Mouse (Mus musculus) limb, embryonic 12.5 days (tissue): Measurements from ENCODE around the gene Wdr24. TPM values are rescaled to one million over a fixed set of nuclear protein-coding genes. Genes with fewer than 3 reads are reported as not detected.

Experiments
- ATAC-seq: fragments of 200-750 bp; cut with Nextera tagmentation; 2 replicates; pipeline ENCODE4 v1.8.0; 2017; ENCODE audit warnings: low read depth, moderate TSS enrichment; ENCODE audit not compliant: insufficient number of reproducible peaks, insufficient read depth, low FRiP score, low TSS enrichment
- H3K27ac ChIP-seq: fragments of 300-500 bp; sonication (generic); 2 replicates; pipeline ENCODE4 v1.5.1; 2016; ENCODE audit warnings: mild to moderate bottlenecking, moderate library complexity
- H3K27me3 ChIP-seq: fragments of 300-500 bp; sonication (generic); 2 replicates; pipeline ENCODE4 v1.6.1; 2016; ENCODE audit warnings: mild to moderate bottlenecking, moderate library complexity
- H3K36me3 ChIP-seq: fragments of 300-500 bp; sonication (generic); 2 replicates; pipeline ENCODE4 v1.6.1; 2016; ENCODE audit warnings: mild to moderate bottlenecking, moderate library complexity
- H3K4me1 ChIP-seq: fragments of 300-500 bp; sonication (generic); replicated peaks from 2 replicates; pipeline ENCODE4 v1.6.1; 2016
- H3K4me2 ChIP-seq: fragments of 300-500 bp; sonication (generic); 2 replicates; pipeline ENCODE4 v1.6.1; 2016; ENCODE audit warnings: mild to moderate bottlenecking, moderate library complexity
- H3K4me3 ChIP-seq: fragments of 300-500 bp; sonication (generic); replicated peaks from 2 replicates; pipeline ENCODE4 v1.5.1; 2016; ENCODE audit warnings: mild to moderate bottlenecking
- H3K9ac ChIP-seq: fragments of 300-500 bp; sonication (generic); replicated peaks from 2 replicates; pipeline ENCODE4 v1.6.1; 2016; ENCODE audit warnings: mild to moderate bottlenecking, moderate library complexity
- H3K9me3 ChIP-seq: fragments of 300-500 bp; sonication (generic); 2 replicates; pipeline ENCODE4 v1.6.1; 2016; ENCODE audit warnings: mild to moderate bottlenecking, moderate library complexity
- WGBS: fragments of 180-500 bp; shearing (Covaris S2); methylation state at CpG from one replicate; pipeline ENCODE4 v1.1.7; 2016; 5-methylcytosine and 5-hydroxymethylcytosine counted together
- polyA plus RNA-seq: library from polyadenylated mRNA; unstranded; fragments of >200 nt; fragmentation: Nextera tagmentation; extraction: Ambion mirVana; gene quantifications from 2 replicates; pipeline ENCODE4 v1.2.1, GENCODE M21; 2016

Wdr24 gene
- polyA plus RNA-seq, 1 experiment from 2014 or later: 30.9 TPM

DNA sequence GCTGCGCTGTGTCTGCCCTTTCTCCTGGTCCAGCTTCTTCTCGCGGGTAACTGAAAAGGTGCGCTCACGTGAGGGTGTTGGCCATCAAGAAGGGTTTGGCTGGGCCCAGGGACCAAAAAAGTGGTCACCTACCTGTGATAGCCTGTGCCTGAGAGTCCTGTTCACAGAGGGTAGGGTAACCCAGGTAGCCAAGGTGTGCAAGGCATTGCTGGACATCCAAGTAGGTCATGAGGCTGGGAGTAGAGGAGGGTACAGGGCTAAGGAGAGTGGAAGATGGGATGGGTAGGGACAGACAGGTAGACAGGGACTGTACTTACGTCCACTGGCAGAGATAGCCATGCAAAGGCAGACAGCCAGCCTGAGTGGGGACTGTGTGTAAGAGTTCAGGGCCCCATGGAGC lies 17.1 kb downstream of the Wdr24 start:
- H3K4me3 ChIP-seq: no peak overlapping the region
- no peak overlapping the region for H3K4me2 ChIP-seq
- no peak overlapping the region for H3K27ac ChIP-seq
- no peaks in the 10 kb centered on the region for H3K9me3 ChIP-seq
- peaks cover 62% of the 10 kb centered on the region for H3K36me3 ChIP-seq
- ATAC-seq: no peak
- H3K4me1 ChIP-seq: peaks cover 37% of the 10 kb centered on the region
- WGBS: 93% methylated on average over 6 of the region's 6 CpGs
- H3K27me3 ChIP-seq: no peaks in the 10 kb centered on the region
- H3K9ac ChIP-seq: no peak overlapping the region

- no peaks in the 10 kb centered on the region for H3K9me3 ChIP-seq
- no peaks in the 10 kb centered on the region for H3K27me3 ChIP-seq
- no peak for ATAC-seq
- 92% methylated on average over 22 of the region's 22 CpGs for WGBS
- H3K4me1 ChIP-seq: peaks cover 35% of the 10 kb centered on the region
- peaks cover 65% of the 10 kb centered on the region for H3K36me3 ChIP-seq
- no peak within 1 kb of the TSS for H3K27ac ChIP-seq
- H3K9ac ChIP-seq: no peak within 1 kb of the TSS
- H3K4me3 ChIP-seq: no peak within 1 kb of the TSS
- H3K4me2 ChIP-seq: no peak within 1 kb of the TSS
These were observed 17.9 kb downstream of the Wdr24 start, which contains the start of gene Gm20683 for GRCm38 (mm10) chr17:25841117-25841880. Gene Gm20683, minus strand, starts transcription at chr17:25841763.

- no peak overlapping the region for H3K4me3 ChIP-seq
- WGBS: 84% methylated on average over 3 of the region's 3 CpGs
- no peaks in the 10 kb centered on the region for H3K9me3 ChIP-seq
- H3K4me1 ChIP-seq: peaks cover 23% of the 10 kb centered on the region
- no peak overlapping the region for H3K9ac ChIP-seq
- H3K27me3 ChIP-seq: no peaks in the 10 kb centered on the region
- no peak overlapping the region for H3K4me2 ChIP-seq
- H3K27ac ChIP-seq: no peak overlapping the region
- ATAC-seq: no peak
- H3K36me3 ChIP-seq: peaks cover 76% of the 10 kb centered on the region
These were observed 19.1 kb downstream of the Wdr24 start for GRCm38 (mm10) chr17:25842509-25842908.

- Histone ChIP-seq H3K4me1 (peaks cover 17% of the 10 kb centered on the region), H3K36me3 (peaks cover 76% of the 10 kb centered on the region), H3K9ac (peak overlapping the region; percentile 87), H3K9me3 (no peaks in the 10 kb centered on the region), H3K27ac (no peak overlapping the region), H3K27me3 (no peaks in the 10 kb centered on the region), H3K4me2 (peak overlapping the region; percentile 90), H3K4me3 (peak overlapping the region; percentile 88)
- 91% methylated on average over 4 of the region's 4 CpGs for WGBS
- no peak for ATAC-seq
These were observed 19.7 kb downstream of the Wdr24 start for GRCm38 (mm10) chr17:25843122-25843521.

DNA sequence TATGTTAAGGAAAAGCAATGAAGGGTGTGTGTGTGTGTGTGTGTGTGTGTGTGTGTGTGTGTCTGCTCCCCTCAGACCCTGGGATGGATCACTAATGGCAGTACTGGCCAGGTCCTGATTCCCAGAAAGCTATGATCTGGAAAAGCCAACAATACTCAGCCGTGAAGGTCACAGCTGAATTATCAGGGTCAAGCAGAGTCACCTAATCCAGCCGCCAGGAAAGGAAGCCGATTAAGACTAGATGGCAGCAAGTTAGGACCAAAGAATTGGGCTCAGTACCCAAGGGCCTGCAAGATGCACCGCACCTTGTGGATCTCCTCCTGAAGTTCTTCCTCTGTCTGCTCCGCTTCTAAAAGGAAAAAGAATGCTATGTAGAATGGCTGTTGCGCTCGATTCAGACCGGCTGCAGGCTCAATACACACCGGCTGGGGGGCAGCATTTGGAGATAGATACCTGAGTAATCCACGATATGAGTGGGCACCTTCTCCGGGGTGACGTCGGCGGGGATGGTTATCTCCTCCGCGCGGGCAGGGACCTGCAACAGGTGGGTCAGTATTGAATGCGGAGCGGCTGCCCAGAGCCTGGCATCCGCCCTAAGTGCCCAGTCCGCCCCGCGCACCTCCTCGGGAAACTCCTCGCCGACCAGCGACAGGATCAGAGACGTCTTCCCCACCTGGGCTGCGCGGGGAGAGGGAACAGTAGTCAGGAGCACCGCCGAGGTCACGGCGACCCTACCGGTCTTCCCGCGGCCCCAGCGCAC lies 20.4 kb downstream of the Wdr24 start:
- Histone ChIP-seq H3K4me1 (peaks cover 16% of the 10 kb centered on the region), H3K4me2 (peak overlapping the region; percentile 90), H3K4me3 (peak overlapping the region; percentile 88), H3K27ac (peak overlapping the region; percentile 88), H3K9me3 (no peaks in the 10 kb centered on the region), H3K27me3 (no peaks in the 10 kb centered on the region), H3K9ac (peak overlapping the region; percentile 87), H3K36me3 (peaks cover 78% of the 10 kb centered on the region)
- WGBS: 3% methylated on average over 38 of the region's 38 CpGs
- ATAC-seq: peak; percentile 16; the same call in 1 of the 2 replicates

- under 1% methylated on average over 21 of the region's 21 CpGs for WGBS
- peak within 1 kb of the TSS; percentile 88 for H3K27ac ChIP-seq
- H3K4me2 ChIP-seq: peak within 1 kb of the TSS; percentile 90
- H3K9me3 ChIP-seq: no peaks in the 10 kb centered on the region
- H3K27me3 ChIP-seq: no peaks in the 10 kb centered on the region
- ATAC-seq: peak; percentile 92
- H3K4me3 ChIP-seq: peak within 1 kb of the TSS; percentile 88
- peak within 1 kb of the TSS; percentile 87 for H3K9ac ChIP-seq
- H3K36me3 ChIP-seq: peaks cover 77% of the 10 kb centered on the region
- peaks cover 16% of the 10 kb centered on the region for H3K4me1 ChIP-seq
These were observed 21.0 kb downstream of the Wdr24 start, which contains the start of gene Rhot2 for GRCm38 (mm10) chr17:25844396-25844901. Gene Rhot2, minus strand, starts transcription at chr17:25844851.

DNA sequence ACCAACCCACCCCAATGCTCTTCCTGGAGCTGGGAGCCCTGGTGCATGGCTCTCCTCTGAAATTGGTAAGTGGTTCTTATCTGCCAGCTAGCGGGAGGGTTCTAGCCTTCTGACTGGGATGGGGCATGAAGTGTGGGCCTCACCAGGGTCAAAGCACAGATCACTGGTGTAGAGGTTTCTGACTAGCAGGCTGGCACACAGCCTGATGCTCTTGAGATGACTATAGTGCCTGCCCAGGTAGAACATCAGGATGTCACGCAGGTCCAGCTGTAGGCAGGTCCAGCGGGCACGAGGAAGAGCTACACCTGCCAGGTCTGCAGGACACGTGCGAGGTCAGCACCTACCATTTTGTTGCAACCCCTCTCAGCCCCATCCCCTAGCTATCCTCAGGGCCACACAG lies 36.8 kb downstream of the Wdr24 start:
- Histone ChIP-seq H3K27ac (no peak overlapping the region), H3K4me1 (peaks cover 17% of the 10 kb centered on the region), H3K27me3 (no peaks in the 10 kb centered on the region), H3K4me3 (peak overlapping the region; percentile 57), H3K36me3 (peaks cover 12% of the 10 kb centered on the region), H3K9me3 (no peaks in the 10 kb centered on the region), H3K9ac (peak overlapping the region; percentile 86), H3K4me2 (peak overlapping the region; percentile 89)
- 0 out of 2 replicates have a peak, but pooled peaks have one; percentile 16 for ATAC-seq
- WGBS: 93% methylated on average over 6 of the region's 6 CpGs

DNA sequence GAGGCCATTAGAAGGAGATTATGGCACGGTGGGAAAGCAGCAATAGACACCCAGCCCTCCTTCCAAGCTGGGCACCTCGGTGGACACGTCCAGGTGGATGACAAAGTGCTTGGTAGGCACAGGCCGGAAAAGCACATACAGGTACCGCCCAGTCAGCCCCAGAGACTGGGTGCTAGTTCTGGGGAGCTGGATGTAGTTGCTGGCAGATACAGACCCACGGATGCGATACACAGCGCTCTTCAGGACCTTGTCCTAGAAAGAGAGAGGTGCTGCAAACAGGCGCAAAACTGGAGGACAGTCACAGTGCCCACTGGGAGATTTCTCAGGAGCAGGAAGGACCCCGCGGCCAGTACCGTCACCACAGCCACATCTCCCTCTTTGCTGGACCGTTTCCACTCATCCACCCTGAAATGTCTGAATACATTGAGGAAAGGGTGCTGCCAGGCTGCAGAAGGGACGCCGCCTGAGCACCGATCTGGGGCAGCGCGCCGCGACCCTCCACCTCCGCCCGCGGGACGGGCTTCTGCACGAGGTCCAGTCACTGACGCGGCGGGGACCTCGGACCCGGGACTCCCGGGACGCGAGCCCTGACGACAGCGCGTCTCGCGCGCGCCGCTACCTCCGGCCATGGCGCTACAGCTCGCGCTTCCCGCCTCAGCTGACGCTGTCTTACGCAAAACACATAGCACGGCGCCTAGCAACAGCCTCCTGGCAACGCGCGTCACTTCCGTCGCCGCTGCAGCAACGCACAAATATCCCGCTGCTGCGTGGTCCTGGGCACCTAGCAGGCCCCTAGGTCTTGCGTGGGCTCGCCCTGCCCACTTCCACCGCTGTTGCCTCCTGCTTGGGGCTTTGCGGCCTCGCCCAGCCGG lies 37.6 kb downstream of the Wdr24 start, which contains the start of gene Wdr90:
Gene Wdr90 (minus strand): TSS at position 670 of the 872 bp plus-strand sequence.
- ATAC-seq: peak; percentile 89
- Histone ChIP-seq H3K9ac (peak within 1 kb of the TSS; percentile 86), H3K9me3 (no peaks in the 10 kb centered on the region), H3K27ac (peak within 1 kb of the TSS; percentile 86), H3K36me3 (peaks cover 4% of the 10 kb centered on the region; the same call in 1 of the 2 replicates), H3K4me3 (peak within 1 kb of the TSS; percentile 57), H3K4me2 (peak within 1 kb of the TSS; percentile 89), H3K4me1 (peaks cover 17% of the 10 kb centered on the region), H3K27me3 (no peaks in the 10 kb centered on the region)
- WGBS: 4% methylated on average over 65 of the region's 65 CpGs

- 14% methylated on average over 6 of the region's 6 CpGs for WGBS
- Histone ChIP-seq H3K9me3 (no peaks in the 10 kb centered on the region), H3K9ac (peak overlapping the region; percentile 86), H3K4me2 (peak overlapping the region; percentile 89), H3K4me3 (peak overlapping the region; percentile 57), H3K27me3 (no peaks in the 10 kb centered on the region), H3K4me1 (peaks cover 17% of the 10 kb centered on the region), H3K27ac (peak overlapping the region; percentile 86), H3K36me3 (no peaks in the 10 kb centered on the region)
- 0 out of 2 replicates have a peak, but pooled peaks have one; percentile 13 for ATAC-seq
These were observed 38.5 kb downstream of the Wdr24 start for GRCm38 (mm10) chr17:25861704-25862612.

DNA sequence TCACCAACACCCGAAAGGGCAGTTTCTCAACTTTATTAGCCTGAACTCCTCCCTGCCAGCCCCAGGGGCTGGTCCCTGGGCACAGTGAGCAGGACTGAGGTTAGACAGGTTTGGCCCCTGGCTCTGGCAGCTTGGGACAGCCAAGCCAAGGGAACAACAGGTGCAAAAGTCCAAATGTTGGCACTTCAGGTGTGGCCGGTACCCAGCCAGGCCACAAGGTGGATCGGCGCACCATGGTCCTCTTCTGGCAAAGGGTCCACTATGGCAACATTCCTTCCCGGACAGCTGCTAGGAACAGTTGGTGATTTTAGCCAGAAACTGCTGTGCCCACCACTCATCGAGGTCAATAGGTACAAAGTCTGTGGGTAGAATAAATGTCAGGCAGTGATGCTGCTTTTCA lies 40.3 kb downstream of the Wdr24 start:
- Histone ChIP-seq H3K27me3 (no peaks in the 10 kb centered on the region), H3K4me1 (peaks cover 28% of the 10 kb centered on the region), H3K36me3 (no peaks in the 10 kb centered on the region), H3K27ac (no peak overlapping the region), H3K4me2 (no peak overlapping the region), H3K9me3 (no peaks in the 10 kb centered on the region), H3K4me3 (no peak overlapping the region), H3K9ac (no peak overlapping the region)
- ATAC-seq: no peak
- 86% methylated on average over 6 of the region's 6 CpGs for WGBS
